In genomic region chr3:107895720-107896569, GRCm38 (mm10) we compare ENCODE assay signal across 8 mouse cellular contexts. TPM values are rescaled to one million over a fixed set of nuclear protein-coding genes. Genes with fewer than 3 reads are reported as not detected.
A peak's percentile ranks its signal among the peaks of the same experiment; 100 is the strongest.
DNase-seq lines count a peak whose midpoint lies in the region; ATAC-seq and TF ChIP-seq lines count a peak whose summit lies in the region.

Gstm5 (plus strand) TSS chr3:107895821.

- in situ Hi-C loops in CH12.LX (cut with MboI; ENCODE audit: low pct_ligation_motif_present, low pct_unique_long_range_greater_than_20kb, low sequenced_read_pairs) = no loop called here

- H3K4me3 ChIP-seq in CH12.LX (replicated peaks in 1 of 3; ENCODE audit: low read depth in 2 of 3, low read length in 2 of 3, poor library complexity in 1 of 3) = peak within 1 kb of the TSS; percentile 14 to 35 (median 15)
- peak within 1 kb of the TSS; percentile 75 for H3K4me3 ChIP-seq in forebrain, embryonic 11.5 days (ENCODE audit: low read depth, low read length)
- peak within 1 kb of the TSS; percentile 71 to 83 for H3K4me3 ChIP-seq in heart, embryonic 14.5 days (ENCODE audit: control insufficient read depth in 1 of 2, insufficient read depth in 1 of 2, low read depth in 1 of 2, low read length in 2 of 2)
- H3K4me3 ChIP-seq in liver, adult 2 months (ENCODE audit: insufficient read depth, low read depth, low read length) = peak within 1 kb of the TSS; percentile 64

- TF ChIP-seq EP300 in CH12.LX (IDR thresholded peaks at IDR 0.05; ENCODE audit: low read length) = no peak

- no peaks in the 10 kb centered on the region for H3K36me3 ChIP-seq in CH12.LX (replicated peaks in 1 of 2; ENCODE audit: control insufficient read depth in 1 of 2, insufficient read depth in 1 of 2, low read length in 1 of 2)
- H3K36me3 ChIP-seq in forebrain, embryonic 11.5 days (ENCODE audit: control insufficient read depth, insufficient read depth, low read length) = no peaks in the 10 kb centered on the region; the same call in 1 of the 2 replicates
- peaks cover 10% of the 10 kb centered on the region for H3K36me3 ChIP-seq in heart, embryonic 14.5 days (ENCODE audit: control insufficient read depth, insufficient read depth, low read length)
- H3K36me3 ChIP-seq in liver, adult 2 months (ENCODE audit: control insufficient read depth, insufficient read depth, low read length) = no peaks in the 10 kb centered on the region

- TF ChIP-seq POLR2A in CH12.LX (IDR thresholded peaks at IDR 0.05; ENCODE audit: low read depth, low read length) = peak; percentile 38
- 0 out of 2 replicates have a peak, but pooled peaks have one; percentile 38 for TF ChIP-seq POLR2A in liver, adult 2 months (IDR thresholded peaks at IDR 0.05; ENCODE audit: extremely low read depth, insufficient read depth, low read length)

- H3K9ac ChIP-seq in CH12.LX (ENCODE audit: insufficient read depth, low read depth) = no peak within 1 kb of the TSS; the same call in 1 of the 2 replicates
- H3K9ac ChIP-seq in forebrain, embryonic 11.5 days (ENCODE audit: low read length) = peak within 1 kb of the TSS; percentile 92
- peak within 1 kb of the TSS; percentile 92 for H3K9ac ChIP-seq in heart, embryonic 14.5 days (ENCODE audit: low read length)
- peak within 1 kb of the TSS; percentile 70 for H3K9ac ChIP-seq in liver, adult 2 months (ENCODE audit: low read depth, low read length)

- WGBS in forebrain, embryonic 11.5 days = 6% methylated on average over 40 of the region's 40 CpGs
- 5% methylated on average over 40 of the region's 40 CpGs for WGBS in heart, embryonic 14.5 days
- 12% methylated on average over 40 of the region's 40 CpGs for WGBS in liver, adult 2 months

- peak; percentile 95 for ATAC-seq in forebrain, embryonic 11.5 days (replicated peaks; ENCODE audit: low FRiP score)
- peak; percentile 89 for ATAC-seq in heart, embryonic 14.5 days (ENCODE audit: insufficient number of reproducible peaks, insufficient read depth, low FRiP score, low read depth)

- dilution Hi-C loops in CH12.LX (cut with MboI; ENCODE audit: extremely low pct_ligation_motif_present, extremely low pct_unique_long_range_greater_than_20kb, low sequenced_read_pairs) = no loop called here

- no peaks in the 10 kb centered on the region for H3K79me2 ChIP-seq in CH12.LX (replicated peaks; ENCODE audit: control insufficient read depth, extremely low read depth, insufficient read depth, poor library complexity, severe bottlenecking)
- H3K79me2 ChIP-seq in liver, adult 2 months (ENCODE audit: control insufficient read depth, insufficient read depth, low read length) = no peaks in the 10 kb centered on the region

- peak within 1 kb of the TSS; percentile 79 for H3K4me2 ChIP-seq in CH12.LX (ENCODE audit: insufficient read depth, low read depth, poor library complexity, severe bottlenecking)
- H3K4me2 ChIP-seq in forebrain, embryonic 11.5 days (ENCODE audit: low read depth, low read length, severe bottlenecking) = peak within 1 kb of the TSS; percentile 78
- H3K4me2 ChIP-seq in heart, embryonic 14.5 days (ENCODE audit: low read length) = peak within 1 kb of the TSS; percentile 92

- TF ChIP-seq CTCF in CH12.LX (conservative IDR thresholded peaks at IDR 0.05 in 1 of 2, IDR thresholded peaks at IDR 0.05 in 1 of 2; ENCODE audit: low read depth in 2 of 2, low read length in 2 of 2) = no peak
- TF ChIP-seq CTCF in liver, adult 2 months (IDR thresholded peaks at IDR 0.05; ENCODE audit: low read depth, low read length) = no peak

- no peak within 1 kb of the TSS for H3K27ac ChIP-seq in CH12.LX (ENCODE audit: insufficient read depth, low read depth)
- H3K27ac ChIP-seq in forebrain, embryonic 11.5 days (ENCODE audit: low read depth, low read length) = peak within 1 kb of the TSS; percentile 57; the same call in 1 of the 2 replicates
- peak within 1 kb of the TSS; percentile 3 to 82; a peak in 3 of 4 replicates for H3K27ac ChIP-seq in heart, embryonic 14.5 days (replicated peaks in 1 of 2; ENCODE audit: control insufficient read depth in 1 of 2, insufficient read depth in 1 of 2, low read depth in 2 of 2, low read length in 2 of 2)
- no peak within 1 kb of the TSS for H3K27ac ChIP-seq in liver, adult 2 months (replicated peaks; ENCODE audit: insufficient read depth, low read depth, low read length)

- TF ChIP-seq RAD21 in CH12.LX (IDR thresholded peaks at IDR 0.05; ENCODE audit: low read depth, low read length) = no peak

- H3K27me3 ChIP-seq in CH12.LX (replicated peaks) = peaks cover 22% of the 10 kb centered on the region
- no peaks in the 10 kb centered on the region for H3K27me3 ChIP-seq in forebrain, embryonic 11.5 days (ENCODE audit: control insufficient read depth, insufficient read depth, low read length)
- no peaks in the 10 kb centered on the region for H3K27me3 ChIP-seq in heart, embryonic 14.5 days (ENCODE audit: control insufficient read depth, insufficient read depth, low read length)
- no peaks in the 10 kb centered on the region for H3K27me3 ChIP-seq in liver, adult 2 months (ENCODE audit: control insufficient read depth, insufficient read depth, low read length)

- peaks cover 3% of the 10 kb centered on the region in 2 experiments; a peak in 3 of 4 replicates for H3K4me1 ChIP-seq in CH12.LX (ENCODE audit: control insufficient read depth in 1 of 2, insufficient read depth in 2 of 2)
- peaks cover 2% of the 10 kb centered on the region; the same call in 1 of the 2 replicates for H3K4me1 ChIP-seq in forebrain, embryonic 11.5 days (replicated peaks; ENCODE audit: control insufficient read depth, insufficient read depth, low read length)
- H3K4me1 ChIP-seq in heart, embryonic 14.5 days (ENCODE audit: control insufficient read depth in 2 of 2, insufficient read depth in 2 of 2, low read length in 2 of 2) = peaks cover 6 to 7% of the 10 kb centered on the region in 2 experiments; a peak in 2 of 4 replicates
- no peaks in the 10 kb centered on the region for H3K4me1 ChIP-seq in liver, adult 2 months (ENCODE audit: control insufficient read depth, insufficient read depth, low read length)

- H3K9me3 ChIP-seq in CH12.LX (replicated peaks; ENCODE audit: low read length) = no peaks in the 10 kb centered on the region
- H3K9me3 ChIP-seq in forebrain, embryonic 11.5 days (ENCODE audit: control insufficient read depth, low read length) = no peaks in the 10 kb centered on the region
- no peaks in the 10 kb centered on the region for H3K9me3 ChIP-seq in heart, embryonic 14.5 days (ENCODE audit: control insufficient read depth, low read length)

- peak; percentile 20 for DNase-seq in CH12.LX (ENCODE audit: extremely low read depth)
- peak; percentile 79 for DNase-seq in c-Kit-positive CD71-positive TER-119-positive erythroid progenitor cells, embryonic 14.5 days (ENCODE audit: low spot score)
- peak; percentile 91 for DNase-seq in forebrain, embryonic 11.5 days (ENCODE audit: low spot score)
- DNase-seq in kidney, postnatal 10 days = peak; percentile 91
- DNase-seq in liver, adult 2 months (ENCODE audit: extremely low read depth, low read depth, low spot score) = peak; percentile 72
- peak; percentile 12 to 25 for DNase-seq in monocyte, adult 2 months (ENCODE audit: low read depth in 1 of 2, low spot score in 2 of 2)
- DNase-seq in spleen, postnatal 4 days (ENCODE audit: low spot score in 2 of 2) = peak; percentile 75 to 86

TF ChIP-seq in CH12.LX, 34 proteins besides CTCF, POLR2A, EP300 and RAD21:
- TF ChIP-seq NRF1 (IDR thresholded peaks at IDR 0.05; ENCODE audit: low read depth, low read length) (peak; percentile 93), PAX5 (IDR thresholded peaks at IDR 0.05; ENCODE audit: low read length) (no peak)

RNA-seq across cellular contexts. Expression of gene Gstm5, which starts in this region (rescaled TPM):
- total RNA-seq in CH12.LX (2012; rRNA removed) (3.3 and 4.9 TPM in 2 replicates), CH12.LX (2014; rRNA removed) (2.2 and 4.2 TPM in 2 replicates)
- 4.2 and 5.2 TPM in 2 replicates for polyA plus RNA-seq in CH12.LX (2012; ENCODE audit: insufficient read length, low read depth)
- polyA plus RNA-seq in forebrain, embryonic 11.5 days (2014; fragmentation: Nextera tagmentation; extraction: Ambion mirVana) = 222 and 238 TPM in 2 replicates
- polyA plus RNA-seq in heart, embryonic 14.5 days (2014; fragmentation: Nextera tagmentation; extraction: Ambion mirVana) = 132 and 150 TPM in 2 replicates
- 17.9 and 21.8 TPM in 2 replicates for total RNA-seq in liver, adult 2 months (2014; rRNA removed)
- 11.4 and 12.5 TPM in 2 replicates for polyA plus RNA-seq in liver, adult 2 months (2012; rRNA removed)

Comparison
In these comparisons a context has a peak if more than half of its experiments do, and no peak if none do; other contexts are left out.
1. DNase-seq: peak in every context shown above with its lines; median percentile 91 in forebrain, embryonic 11.5 days; 91 in kidney, postnatal 10 days; 80 in spleen, postnatal 4 days; 79 in c-Kit-positive CD71-positive TER-119-positive erythroid progenitor cells, embryonic 14.5 days; 72 in liver, adult 2 months; 20 in CH12.LX; 18 in monocyte, adult 2 months.
2. H3K27ac ChIP-seq: peak in forebrain, embryonic 11.5 days (single experiment) and heart, embryonic 14.5 days (2 of 2); none in CH12.LX (single experiment) and liver, adult 2 months (single experiment).
3. H3K4me3 ChIP-seq: peak in every context shown above with its lines; median percentile 77 in heart, embryonic 14.5 days; 75 in forebrain, embryonic 11.5 days; 64 in liver, adult 2 months; 15 in CH12.LX.
4. Peak in every context shown above with its lines, with median percentiles within 50 percentile points of each other: H3K4me2 ChIP-seq.